ENCODE assay signal across 8 mouse cellular contexts in the genomic region with DNA sequence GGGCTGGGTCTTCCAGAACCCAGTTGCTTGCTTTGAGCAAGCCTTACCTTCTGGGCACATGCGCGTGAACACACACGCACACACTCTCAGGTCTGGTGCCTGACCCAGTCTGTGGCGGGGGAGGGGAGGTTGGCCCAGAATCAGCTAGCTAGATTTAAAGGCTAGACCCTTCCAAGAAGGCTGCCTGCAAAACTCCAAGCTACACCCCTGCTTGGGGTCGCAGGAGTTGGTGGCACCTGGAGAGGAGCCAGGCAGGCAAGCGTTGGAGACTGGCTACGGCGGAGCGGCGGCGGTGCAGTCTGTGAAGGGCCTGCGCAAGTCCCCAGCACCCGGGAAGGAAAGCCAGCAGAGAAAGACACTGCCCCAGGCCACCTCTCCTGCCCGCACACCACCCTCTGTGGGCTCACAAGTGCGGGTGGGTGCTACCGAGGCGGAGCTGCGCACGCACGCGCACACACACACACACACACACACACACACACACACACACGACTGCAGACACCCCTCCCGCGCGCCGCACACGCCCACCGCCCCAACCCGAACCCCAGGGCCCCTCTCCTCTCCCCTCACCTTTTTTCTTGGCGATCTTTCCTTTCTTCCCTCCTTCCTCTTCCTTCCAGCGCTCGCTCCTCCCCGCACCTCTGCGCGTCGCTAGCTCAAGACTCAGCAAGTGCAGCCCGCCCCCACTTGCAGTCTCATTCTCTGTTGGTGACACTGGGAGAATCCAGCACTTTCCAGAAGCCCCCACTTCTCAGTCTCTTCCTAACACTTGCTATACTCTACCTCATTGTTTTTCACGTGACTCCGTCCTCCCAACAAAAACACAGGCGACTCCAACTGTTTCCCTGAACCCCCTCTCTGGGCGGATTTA. TPM values are rescaled to one million over a fixed set of nuclear protein-coding genes. Genes with fewer than 3 reads are reported as not detected.
DNase-seq lines count a peak whose midpoint lies in the region; ATAC-seq and TF ChIP-seq lines count a peak whose summit lies in the region.

No protein-coding gene starts in this region.

- H3K27ac ChIP-seq in intestine, embryonic 14.5 days (ENCODE audit: low read depth) = peak overlapping the region; percentile 70
- 0 out of 2 replicates have a peak overlapping the region, but pooled peaks have one; percentile 4 for H3K27ac ChIP-seq in limb, embryonic 15.5 days
- peak overlapping the region; percentile 76 for H3K27ac ChIP-seq in midbrain, embryonic 16.5 days (ENCODE audit: low read length)

- no peaks in the 10 kb centered on the region for H3K4me1 ChIP-seq in lung, adult 2 months (ENCODE audit: control insufficient read depth, insufficient read depth, low read length)
- peaks cover 5% of the 10 kb centered on the region; the same call in 1 of the 2 replicates for H3K4me1 ChIP-seq in intestine, embryonic 14.5 days (replicated peaks; ENCODE audit: control insufficient read depth, insufficient read depth, low read length)
- peaks cover 9% of the 10 kb centered on the region for H3K4me1 ChIP-seq in limb, embryonic 15.5 days
- peaks cover 8% of the 10 kb centered on the region for H3K4me1 ChIP-seq in midbrain, embryonic 16.5 days (ENCODE audit: control insufficient read depth, insufficient read depth, low read length)

- no peaks in the 10 kb centered on the region for H3K27me3 ChIP-seq in intestine, embryonic 14.5 days (replicated peaks; ENCODE audit: control insufficient read depth, insufficient read depth, low read length)
- H3K27me3 ChIP-seq in limb, embryonic 15.5 days = no peaks in the 10 kb centered on the region
- H3K27me3 ChIP-seq in midbrain, embryonic 16.5 days (ENCODE audit: control insufficient read depth, insufficient read depth, low read depth, low read length) = no peaks in the 10 kb centered on the region

- peak overlapping the region; percentile 59 for H3K9ac ChIP-seq in intestine, embryonic 14.5 days (ENCODE audit: low read length)
- H3K9ac ChIP-seq in limb, embryonic 15.5 days = peak overlapping the region; percentile 55
- H3K9ac ChIP-seq in midbrain, embryonic 16.5 days (ENCODE audit: low read depth, low read length) = peak overlapping the region; percentile 75

- 4% methylated on average over 41 of the region's 41 CpGs for WGBS in lung, adult 2 months
- 2% methylated on average over 38 of the region's 41 CpGs for WGBS in intestine, embryonic 14.5 days
- 2% methylated on average over 34 of the region's 41 CpGs for WGBS in limb, embryonic 15.5 days
- 2% methylated on average over 33 of the region's 41 CpGs for WGBS in midbrain, embryonic 16.5 days

- no peaks in the 10 kb centered on the region for H3K9me3 ChIP-seq in intestine, embryonic 14.5 days (ENCODE audit: control insufficient read depth, low read length)
- H3K9me3 ChIP-seq in limb, embryonic 15.5 days = no peaks in the 10 kb centered on the region
- no peaks in the 10 kb centered on the region for H3K9me3 ChIP-seq in midbrain, embryonic 16.5 days (replicated peaks; ENCODE audit: control insufficient read depth, low read length, poor library complexity, severe bottlenecking)

- ATAC-seq in intestine, embryonic 14.5 days (replicated peaks; ENCODE audit: low FRiP score, low TSS enrichment, low read depth) = peak; percentile 65
- ATAC-seq in limb, embryonic 15.5 days (ENCODE audit: insufficient number of reproducible peaks, low FRiP score, low TSS enrichment, low read depth) = 0 out of 2 replicates have a peak, but pooled peaks have one; percentile 54
- peak; percentile 82 for ATAC-seq in midbrain, embryonic 16.5 days

- no peak for TF ChIP-seq POLR2A in lung, adult 2 months (IDR thresholded peaks at IDR 0.05; ENCODE audit: borderline replicate concordance, extremely low read depth, low read depth, low read length)

- TF ChIP-seq CTCF in lung, adult 2 months (IDR thresholded peaks at IDR 0.05; ENCODE audit: insufficient read depth, low read length) = no peak

- peak overlapping the region; percentile 48 for H3K4me3 ChIP-seq in lung, adult 2 months (replicated peaks; ENCODE audit: extremely low read depth, low read depth, low read length)
- peak overlapping the region; percentile 50 for H3K4me3 ChIP-seq in intestine, embryonic 14.5 days (ENCODE audit: low read depth, low read length)
- H3K4me3 ChIP-seq in limb, embryonic 15.5 days = peak overlapping the region; percentile 55
- H3K4me3 ChIP-seq in midbrain, embryonic 16.5 days (ENCODE audit: low read depth, low read length) = peak overlapping the region; percentile 63

- peak; percentile 28 for DNase-seq in lung, adult 2 months
- DNase-seq in lung, postnatal 25 days (ENCODE audit: low spot score) = no peak
- DNase-seq in cerebellum, postnatal 14 days = peak; percentile 65 to 76
- DNase-seq in frontal cortex, postnatal 36 days (ENCODE audit: low spot score in 2 of 2) = peak; percentile 72 to 75
- DNase-seq in intestine, embryonic 14.5 days (ENCODE audit: low spot score) = peak; percentile 73
- peak; percentile 15 for DNase-seq in thymus, postnatal 25 days

- peak overlapping the region; percentile 76 for H3K4me2 ChIP-seq in intestine, embryonic 14.5 days (ENCODE audit: low read length)
- peak overlapping the region; percentile 89 for H3K4me2 ChIP-seq in limb, embryonic 15.5 days
- peak overlapping the region; percentile 78 for H3K4me2 ChIP-seq in midbrain, embryonic 16.5 days (ENCODE audit: low read length)

- H3K36me3 ChIP-seq in intestine, embryonic 14.5 days (ENCODE audit: control insufficient read depth, insufficient read depth, low read length) = no peaks in the 10 kb centered on the region
- H3K36me3 ChIP-seq in limb, embryonic 15.5 days = no peaks in the 10 kb centered on the region
- H3K36me3 ChIP-seq in midbrain, embryonic 16.5 days (ENCODE audit: control insufficient read depth, insufficient read depth, low read length) = no peaks in the 10 kb centered on the region

RNA-seq across cellular contexts. Expression of a gene that starts 2.6 kb away (rescaled TPM):
- 3.0 and 4.3 TPM in 2 replicates for polyA plus RNA-seq in lung, adult 2 months (2012; rRNA removed)
- 117 and 131 TPM in 2 replicates for polyA plus RNA-seq in intestine, embryonic 14.5 days (2014; fragmentation: Nextera tagmentation; extraction: Ambion mirVana)
- 12.6 and 14.7 TPM in 2 replicates for polyA plus RNA-seq in limb, embryonic 15.5 days (2015; fragmentation: Nextera tagmentation; extraction: Ambion mirVana)
- 28.3 and 34.5 TPM in 2 replicates for polyA plus RNA-seq in midbrain, embryonic 16.5 days (2015; fragmentation: Nextera tagmentation; extraction: Ambion mirVana)

RNA-seq across cellular contexts. Expression of a gene that starts 45.6 kb away (rescaled TPM):
- polyA plus RNA-seq in lung, adult 2 months (2012; rRNA removed) = 54.9 and 58.4 TPM in 2 replicates
- 148 and 164 TPM in 2 replicates for polyA plus RNA-seq in intestine, embryonic 14.5 days (2014; fragmentation: Nextera tagmentation; extraction: Ambion mirVana)
- 219 and 224 TPM in 2 replicates for polyA plus RNA-seq in limb, embryonic 15.5 days (2015; fragmentation: Nextera tagmentation; extraction: Ambion mirVana)
- 361 and 374 TPM in 2 replicates for polyA plus RNA-seq in midbrain, embryonic 16.5 days (2015; fragmentation: Nextera tagmentation; extraction: Ambion mirVana)

Comparison
In these comparisons a context has a peak if more than half of its experiments do, and no peak if none do; other contexts are left out.
1. H3K27ac ChIP-seq: peak in every context shown above with its lines; median percentile 76 in midbrain, embryonic 16.5 days; 70 in intestine, embryonic 14.5 days; 4 in limb, embryonic 15.5 days.